Mouse (Mus musculus): Measurements from ENCODE around the gene Capn12.
"Not testable (repeated sequence)": the region's sequence is repeated elsewhere in the genome, so short reads cannot be mapped to it uniquely, and the experiment has no call there.

Gene Capn12

DNA sequence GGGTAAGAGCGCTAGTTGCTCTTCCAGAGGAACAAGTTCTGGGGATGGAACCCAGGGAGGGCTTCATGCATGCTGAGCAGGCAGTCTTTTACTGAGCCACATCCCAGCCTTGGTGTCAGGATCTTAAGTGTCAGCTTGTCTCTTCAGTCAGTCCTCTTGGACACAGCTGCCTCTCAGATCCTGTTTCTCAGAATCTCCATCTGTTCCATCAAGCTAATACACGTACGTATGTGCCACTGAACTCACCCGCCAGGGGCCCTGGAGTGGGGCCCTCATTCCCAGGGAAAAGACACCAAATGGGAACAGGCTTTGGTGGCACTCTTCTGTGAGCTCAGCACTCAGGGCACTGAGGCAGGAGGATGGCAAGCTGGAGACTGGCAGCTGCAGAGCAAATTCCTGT, 3.4 kb upstream of the Capn12 start:
- no peak for DNase-seq (ENCODE audit: low spot score in 2 of 2)

DNA sequence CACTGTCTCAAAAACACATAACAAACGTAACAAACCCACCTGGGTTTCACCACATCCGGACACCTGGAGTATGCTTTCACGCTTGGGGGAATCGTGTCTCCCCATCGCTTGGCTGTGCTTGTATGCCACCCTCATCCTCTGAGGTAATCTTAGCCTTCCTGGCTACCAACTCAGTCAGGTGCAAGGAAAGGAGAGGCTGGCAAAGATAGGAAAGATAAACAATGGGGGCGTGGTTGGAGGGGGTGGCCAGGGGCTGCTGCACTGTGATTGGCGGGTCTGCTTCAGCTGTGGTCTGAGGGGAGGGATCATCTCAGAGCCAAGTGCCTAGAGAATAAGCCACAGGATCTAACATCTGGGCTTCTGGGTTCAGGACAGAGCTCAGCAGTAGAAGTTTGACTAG, 1.6 kb upstream of the Capn12 start:
- DNase-seq (ENCODE audit: low spot score in 2 of 2), result no peak

DNA sequence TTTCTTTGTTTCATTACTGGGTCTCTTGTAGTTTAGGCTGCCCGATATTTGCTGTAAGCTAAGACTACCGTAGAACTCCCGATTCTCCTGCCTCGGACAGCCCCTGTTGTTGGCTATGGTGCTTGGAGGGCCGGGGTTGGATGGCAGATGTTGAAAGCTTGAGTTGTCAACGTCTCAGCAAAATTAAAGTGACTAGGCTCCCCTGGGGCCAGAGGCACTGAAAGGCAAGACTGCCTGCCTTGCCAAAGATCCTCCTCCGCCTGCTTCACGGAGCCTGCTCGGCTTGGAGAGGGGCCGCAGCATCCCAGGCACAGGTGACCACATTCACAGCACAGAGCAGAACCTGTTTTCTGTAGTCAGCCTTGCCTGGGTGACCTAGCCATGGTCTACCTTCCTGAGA, 668 bp upstream of the Capn12 start:
- DNase-seq (ENCODE audit: low spot score in 2 of 2), result no peak

DNA sequence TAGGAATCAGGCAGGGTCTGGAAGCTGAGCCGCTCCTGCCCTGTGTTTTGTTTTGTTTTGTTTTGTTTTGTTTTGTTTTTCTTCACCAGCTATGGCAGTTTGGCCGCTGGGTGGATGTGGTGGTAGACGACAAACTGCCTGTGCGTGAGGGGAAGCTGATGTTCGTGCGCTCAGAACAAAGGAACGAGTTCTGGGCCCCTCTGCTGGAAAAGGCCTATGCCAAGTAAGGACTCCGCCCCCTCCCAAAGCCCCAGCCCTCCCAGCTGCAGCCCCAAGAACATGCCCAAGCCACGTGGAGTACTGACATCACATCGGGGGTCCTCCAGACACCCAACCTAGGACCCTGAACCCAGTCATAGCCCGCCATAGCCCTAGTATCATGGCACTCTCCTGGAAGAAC, 1.8 kb downstream of the Capn12 start:
- DNase-seq (ENCODE audit: low spot score in 2 of 2), result no peak

DNA sequence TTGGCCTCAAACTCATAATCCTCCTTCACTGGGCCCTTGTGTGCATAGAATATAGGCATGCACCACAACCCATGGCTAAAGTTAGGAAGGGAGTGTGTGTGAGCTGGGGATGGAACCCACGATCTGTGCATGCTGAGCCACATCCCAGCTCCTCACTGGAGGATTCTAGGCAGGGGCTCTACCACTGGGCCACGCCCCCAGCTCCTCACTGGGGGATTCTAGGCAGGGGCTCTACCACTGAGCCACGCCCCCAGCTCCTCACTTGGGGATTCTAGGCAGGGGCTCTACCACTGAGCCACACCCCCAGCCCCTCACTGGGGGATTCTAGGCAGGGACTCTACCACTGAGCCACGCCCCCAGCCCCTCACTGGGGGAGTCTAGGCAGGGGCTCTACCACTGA, 2.5 kb downstream of the Capn12 start:
- not testable (repeated sequence) for DNase-seq (ENCODE audit: low spot score in 2 of 2)

DNA sequence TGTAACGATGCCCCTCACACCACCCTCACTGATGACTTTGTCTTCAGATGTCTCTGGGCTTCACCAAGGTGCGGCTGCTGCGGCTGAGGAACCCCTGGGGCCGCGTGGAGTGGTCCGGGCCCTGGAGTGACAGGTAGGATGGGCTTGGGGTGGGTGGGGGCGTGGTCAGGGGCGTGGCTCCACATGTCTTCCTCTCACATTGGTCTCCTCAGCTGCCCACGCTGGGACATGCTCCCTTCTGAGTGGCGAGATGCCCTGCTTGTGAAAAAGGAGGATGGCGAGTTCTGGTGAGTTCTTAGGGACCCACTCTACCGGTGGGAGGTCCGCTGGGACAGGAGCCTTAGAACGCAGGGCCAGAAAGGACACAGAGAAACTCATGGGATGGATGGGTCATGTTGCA, 5.3 kb downstream of the Capn12 start:
- DNase-seq (ENCODE audit: low spot score in 2 of 2), result no peak

DNA sequence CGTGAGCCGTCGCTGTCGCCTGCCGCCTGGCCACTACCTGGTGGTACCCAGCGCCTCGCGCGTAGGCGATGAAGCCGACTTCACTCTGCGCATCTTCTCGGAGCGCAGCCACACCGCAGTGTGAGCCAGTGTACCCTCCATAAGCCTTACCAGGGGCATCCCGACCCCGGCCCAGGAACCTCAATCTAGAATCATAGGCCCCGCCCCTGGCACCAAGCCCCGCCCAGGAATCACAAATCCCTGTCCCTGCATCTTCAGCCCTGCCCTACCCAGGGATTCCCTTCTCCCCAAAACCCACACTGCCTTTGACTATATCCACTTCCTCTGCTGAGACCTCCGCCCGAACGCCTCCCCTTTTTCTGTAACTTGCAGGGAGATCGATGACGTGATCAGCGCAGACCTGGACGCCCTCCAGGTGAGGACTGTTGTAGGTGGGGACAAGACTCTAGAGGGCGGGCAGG, 7.5 kb downstream of the Capn12 start:
- DNase-seq (ENCODE audit: low spot score in 2 of 2), result no peak

DNA sequence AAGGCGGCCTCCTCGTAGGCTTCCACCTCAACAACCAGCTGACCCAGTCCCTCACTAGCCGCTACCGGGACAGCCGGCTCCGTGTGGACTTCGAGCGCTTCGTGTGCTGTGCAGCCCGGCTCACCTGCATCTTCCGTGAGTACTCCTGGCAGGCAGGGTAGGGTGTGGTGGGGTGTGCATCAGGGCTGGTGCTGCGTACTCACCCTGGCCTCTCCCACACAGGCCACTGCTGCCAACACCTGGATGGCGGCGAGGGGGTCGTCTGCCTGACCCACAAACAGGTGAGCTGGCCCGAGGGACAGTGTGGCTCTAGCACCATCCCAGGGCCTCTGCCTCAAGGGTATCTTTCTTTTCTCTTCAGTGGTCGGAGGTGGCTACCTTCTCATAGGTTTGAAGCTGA, 11.4 kb downstream of the Capn12 start:
- DNase-seq (ENCODE audit: low spot score in 2 of 2), result no peak

DNA sequence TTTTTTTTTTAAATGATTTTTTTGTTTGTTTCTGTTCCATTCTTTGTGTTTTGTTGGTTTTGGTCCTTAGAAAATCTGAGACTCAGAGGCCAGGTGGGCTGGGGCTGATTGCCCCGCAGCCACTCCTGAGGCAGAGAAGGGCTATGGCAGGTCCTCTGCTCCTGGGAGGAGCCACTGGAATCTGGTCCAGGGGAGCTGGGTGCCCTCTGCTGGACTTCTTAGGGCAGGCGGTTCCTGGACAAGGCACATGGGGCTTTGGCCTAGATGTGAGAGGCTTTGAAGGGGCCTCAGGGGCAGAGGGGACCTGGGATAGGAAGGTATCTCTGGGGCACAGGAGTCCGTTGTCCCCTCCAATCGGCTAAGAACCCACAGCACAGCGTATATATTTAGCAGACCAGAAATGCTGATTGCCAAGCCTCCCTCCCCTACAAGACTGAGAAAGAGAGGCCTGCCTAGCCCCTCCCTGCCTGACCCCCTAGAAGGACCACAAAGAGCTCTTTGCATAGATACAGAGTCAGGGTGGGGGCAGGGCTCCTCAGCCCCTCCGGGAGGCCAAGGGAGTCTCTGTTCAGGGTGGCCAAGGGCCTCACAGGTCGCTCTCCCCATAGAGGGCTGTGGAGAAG, 12.5 kb downstream of the Capn12 start:
- no peak for DNase-seq (ENCODE audit: low spot score in 2 of 2)

DNA sequence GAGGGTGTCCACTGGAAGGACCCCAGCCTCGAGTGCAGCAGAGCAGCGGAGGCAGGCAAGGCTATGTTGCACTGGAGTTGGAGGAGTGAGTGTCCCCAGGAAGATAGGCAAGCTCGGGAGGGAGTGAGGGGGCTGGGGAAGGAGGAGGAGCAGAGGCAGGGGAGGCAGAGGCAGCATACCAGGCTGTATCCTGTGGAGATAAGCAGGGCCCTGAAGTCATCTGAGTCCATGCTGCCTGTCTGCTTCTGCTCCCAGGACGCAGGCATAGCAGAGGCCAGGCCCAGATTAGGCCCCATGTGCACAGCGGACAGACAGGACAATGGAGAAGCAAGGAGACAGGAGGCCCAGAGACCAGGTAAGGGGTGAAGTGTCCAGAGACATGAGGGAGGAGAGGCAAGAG, 13.7 kb downstream of the Capn12 start:
- no peak for DNase-seq (ENCODE audit: low spot score in 2 of 2)

DNA sequence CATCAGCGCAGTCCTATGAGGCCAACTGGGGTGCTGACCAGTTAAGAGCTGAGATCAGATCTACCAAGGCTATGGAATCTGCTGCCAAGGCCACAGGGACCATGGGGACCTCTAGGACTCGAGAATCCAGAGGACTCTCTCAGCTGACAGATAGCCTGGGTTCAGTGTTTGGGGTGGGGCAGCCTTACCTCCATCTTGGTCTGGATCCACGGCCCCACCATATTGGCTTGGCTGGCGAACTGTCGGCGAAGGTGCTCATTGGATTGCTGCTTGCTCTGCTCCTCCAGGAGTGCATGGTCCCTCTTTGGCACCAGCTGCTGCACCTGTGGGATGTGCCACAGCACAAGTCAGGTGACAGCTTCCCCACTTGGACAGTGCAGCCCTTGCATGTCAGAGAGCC, 16.4 kb downstream of the Capn12 start:
- DNase-seq (ENCODE audit: low spot score in 2 of 2), result no peak

DNA sequence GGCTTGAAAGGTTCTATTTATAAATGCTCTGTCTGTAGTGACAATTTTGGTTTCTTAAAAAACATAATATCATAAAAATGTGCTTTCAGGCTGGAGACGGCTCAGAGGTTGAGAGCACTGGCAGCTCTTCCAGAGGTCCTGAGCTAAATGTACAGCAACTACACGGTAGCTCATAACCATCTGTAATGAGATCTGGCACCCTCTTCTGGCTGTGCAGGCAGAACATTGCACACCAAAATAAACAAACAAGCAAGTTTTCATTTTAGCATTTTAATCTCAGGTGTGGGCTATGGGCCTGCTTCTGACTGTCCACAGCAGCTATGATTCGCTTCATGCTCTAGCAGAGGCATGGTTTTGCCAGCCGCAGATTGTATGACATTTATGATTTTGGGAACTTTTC, 18.8 kb downstream of the Capn12 start:
- DNase-seq (ENCODE audit: low spot score in 2 of 2), result no peak

DNA sequence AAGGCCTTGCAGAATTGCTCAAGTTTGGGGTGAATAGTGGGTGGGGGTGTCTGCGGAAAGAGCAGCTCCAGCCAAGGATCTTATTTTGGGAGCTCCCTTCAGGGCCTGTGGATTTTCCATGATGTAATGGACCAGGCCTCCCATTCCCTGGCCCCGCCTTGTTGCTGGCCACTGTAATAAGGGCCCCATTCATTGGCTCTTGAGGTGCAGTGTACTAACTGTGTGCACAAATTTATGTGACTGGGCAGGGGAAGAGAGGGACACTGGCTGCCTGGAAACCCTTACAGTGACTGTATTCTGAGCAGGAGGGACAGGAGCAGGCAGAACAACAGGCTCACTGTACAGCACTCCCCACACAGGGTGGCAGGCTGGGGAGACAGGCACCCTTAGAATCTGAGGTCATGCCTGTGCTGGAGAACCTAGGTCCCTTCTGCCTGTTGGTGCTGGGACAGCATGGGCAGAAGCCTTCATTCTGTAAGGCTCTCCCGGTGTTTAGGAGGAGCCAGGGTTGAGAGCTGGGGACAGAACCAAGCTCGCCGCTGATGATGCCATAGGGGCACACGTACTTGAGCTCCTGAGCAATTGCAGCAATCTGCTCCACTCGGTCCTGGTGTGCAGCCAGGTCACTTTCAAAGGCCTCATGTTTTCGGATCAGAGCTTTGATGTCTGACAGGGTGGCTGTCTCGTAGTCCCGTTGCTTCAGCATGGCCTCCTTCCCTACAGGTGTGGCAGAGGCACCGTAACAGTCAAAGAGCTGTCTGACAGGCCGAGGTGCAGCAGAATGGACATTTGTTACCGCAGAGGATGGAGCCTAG, 20.3 kb downstream of the Capn12 start:
- no peak for DNase-seq (ENCODE audit: low spot score in 2 of 2)

DNA sequence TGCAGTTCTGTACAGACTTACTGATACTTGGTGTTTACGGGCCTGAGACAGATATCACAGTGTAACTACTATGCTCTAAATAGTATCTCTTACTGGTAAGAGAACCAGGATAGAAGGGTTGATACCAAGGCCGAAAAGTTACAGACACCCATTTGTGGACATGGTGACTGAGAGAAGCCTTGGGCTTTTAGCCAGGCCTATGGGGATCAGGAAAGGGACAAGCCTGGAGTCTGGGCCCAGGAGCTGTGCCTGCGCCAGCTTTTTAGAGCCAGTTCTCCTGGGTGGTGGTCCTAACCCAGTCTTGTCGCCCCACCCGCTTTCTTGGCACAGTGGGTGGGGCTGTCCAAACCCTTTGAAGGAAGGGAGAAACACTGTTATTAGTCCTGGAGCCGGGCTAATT, 21.0 kb downstream of the Capn12 start:
- DNase-seq (ENCODE audit: low spot score in 2 of 2), result no peak

DNA sequence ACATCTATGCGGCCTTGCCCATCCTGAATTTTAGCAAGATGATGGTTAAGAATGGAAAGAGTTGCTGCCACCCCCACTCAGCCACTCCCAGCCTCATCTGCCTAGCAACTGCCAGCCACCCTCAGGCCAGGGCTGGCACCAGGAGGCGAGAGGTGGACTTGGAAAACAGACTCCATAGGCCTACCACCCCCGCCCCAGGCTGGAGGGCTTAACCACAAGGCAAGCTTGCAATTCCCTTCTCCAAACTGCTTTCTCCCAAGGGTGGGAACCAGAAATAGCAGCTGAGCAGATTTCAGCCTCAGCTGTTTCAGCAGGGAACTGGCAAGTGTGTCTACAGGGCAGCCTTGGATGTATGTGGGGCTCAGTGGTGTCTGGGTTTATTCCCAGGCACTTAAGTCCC, 21.6 kb downstream of the Capn12 start:
- no peak for DNase-seq (ENCODE audit: low spot score in 2 of 2)

DNA sequence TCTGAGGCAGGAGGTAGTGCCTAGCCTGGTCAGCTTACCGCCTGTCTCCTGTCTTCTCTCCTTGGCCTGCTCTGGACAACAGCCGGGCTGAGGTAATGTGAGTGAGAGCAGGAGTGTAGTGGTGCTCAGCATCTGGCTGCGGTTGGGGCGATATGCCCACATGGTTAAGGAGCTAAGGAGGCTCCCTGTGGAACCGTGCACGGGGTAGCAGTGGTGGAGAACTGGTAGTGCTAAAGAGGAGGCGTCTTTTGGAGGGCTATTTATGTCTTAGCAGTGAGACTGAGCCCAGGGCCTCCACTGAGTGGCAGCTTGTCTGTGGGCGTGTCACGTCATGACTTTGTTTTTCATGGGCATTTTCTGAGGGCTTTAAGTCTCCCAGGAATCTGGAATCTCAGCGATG, 22.6 kb downstream of the Capn12 start:
- DNase-seq (ENCODE audit: low spot score in 2 of 2), result no peak

DNA sequence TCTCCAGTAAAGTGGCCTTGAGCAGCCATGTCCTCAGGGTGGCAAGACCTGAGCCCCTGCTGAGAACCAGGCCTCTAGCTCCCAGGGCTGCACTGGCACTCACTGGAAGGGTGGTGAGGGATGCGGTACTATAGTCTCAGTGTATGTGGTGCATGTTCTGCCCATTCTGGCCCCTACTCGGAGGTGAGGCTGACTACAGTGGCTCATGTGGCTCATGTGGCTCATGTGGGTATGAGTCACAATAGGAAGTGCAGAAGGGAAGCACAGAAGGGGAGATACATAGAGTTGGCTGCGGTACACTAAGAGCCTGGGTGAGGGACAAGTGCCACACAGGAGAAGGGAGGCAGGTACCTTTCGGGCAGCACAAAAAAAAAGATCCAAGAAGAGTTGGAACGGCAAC, 26.0 kb downstream of the Capn12 start:
- DNase-seq (ENCODE audit: low spot score in 2 of 2), result no peak

DNA sequence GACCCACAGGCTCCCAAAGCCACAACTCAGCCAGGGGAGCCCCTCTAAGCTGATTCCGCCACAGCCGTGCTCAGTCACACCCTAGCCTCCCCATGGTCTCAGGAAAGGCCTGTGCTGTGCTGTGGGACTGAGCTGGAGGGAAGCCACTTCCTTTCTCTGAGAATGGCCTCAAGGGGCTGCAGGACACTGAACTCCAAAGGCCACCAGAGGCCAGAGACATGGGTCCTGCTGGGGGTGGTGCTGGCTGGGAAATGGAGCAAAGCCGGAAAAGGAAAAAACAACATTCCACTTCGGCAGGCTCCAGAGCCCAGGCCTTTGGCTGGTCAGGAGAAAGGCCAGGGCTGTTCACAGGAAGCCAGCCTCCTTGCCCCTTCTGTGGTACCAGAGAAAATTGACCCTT, 30.4 kb downstream of the Capn12 start:
- DNase-seq (ENCODE audit: low spot score in 2 of 2), result no peak

DNA sequence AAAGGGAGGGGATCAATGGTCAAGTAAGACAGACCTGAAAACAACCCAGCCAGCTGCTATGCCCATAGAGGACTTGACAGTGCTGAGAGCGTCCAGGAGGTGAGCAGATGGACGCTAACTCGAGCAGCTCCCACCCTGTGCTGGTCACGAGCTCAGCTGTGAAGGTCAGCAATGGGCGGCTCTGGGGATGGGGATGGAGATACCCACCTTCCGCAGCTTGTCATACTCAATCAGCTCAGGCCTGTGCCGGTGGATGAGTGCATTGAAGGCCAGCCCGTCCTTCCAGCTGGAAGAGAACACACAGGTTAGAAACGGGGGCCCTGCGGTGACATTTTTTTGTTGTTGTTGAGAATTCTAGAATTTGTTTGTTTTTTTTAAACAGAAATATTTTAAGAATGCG, 31.9 kb downstream of the Capn12 start:
- DNase-seq (ENCODE audit: low spot score in 2 of 2), result no peak

DNA sequence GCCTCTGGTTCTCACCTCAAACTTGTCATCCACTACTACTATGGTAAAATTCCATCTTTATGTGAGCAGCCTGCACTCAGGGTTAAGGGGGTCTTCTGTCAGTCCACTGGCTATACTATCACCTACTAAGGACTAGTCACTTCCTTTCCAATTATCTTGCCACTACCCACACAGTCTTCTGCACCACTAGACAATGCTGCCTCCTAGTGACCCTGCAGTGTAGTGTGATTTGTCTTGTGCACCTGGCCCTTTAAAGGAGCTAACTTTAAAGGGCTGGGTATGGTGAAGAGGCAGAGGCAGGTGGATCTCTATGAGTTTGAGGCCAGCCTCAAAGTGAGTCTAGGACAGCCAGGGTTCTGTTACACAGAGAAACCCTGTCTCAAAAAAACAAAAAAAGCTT, 35.3 kb downstream of the Capn12 start:
- DNase-seq (ENCODE audit: low spot score in 2 of 2), result no peak

DNA sequence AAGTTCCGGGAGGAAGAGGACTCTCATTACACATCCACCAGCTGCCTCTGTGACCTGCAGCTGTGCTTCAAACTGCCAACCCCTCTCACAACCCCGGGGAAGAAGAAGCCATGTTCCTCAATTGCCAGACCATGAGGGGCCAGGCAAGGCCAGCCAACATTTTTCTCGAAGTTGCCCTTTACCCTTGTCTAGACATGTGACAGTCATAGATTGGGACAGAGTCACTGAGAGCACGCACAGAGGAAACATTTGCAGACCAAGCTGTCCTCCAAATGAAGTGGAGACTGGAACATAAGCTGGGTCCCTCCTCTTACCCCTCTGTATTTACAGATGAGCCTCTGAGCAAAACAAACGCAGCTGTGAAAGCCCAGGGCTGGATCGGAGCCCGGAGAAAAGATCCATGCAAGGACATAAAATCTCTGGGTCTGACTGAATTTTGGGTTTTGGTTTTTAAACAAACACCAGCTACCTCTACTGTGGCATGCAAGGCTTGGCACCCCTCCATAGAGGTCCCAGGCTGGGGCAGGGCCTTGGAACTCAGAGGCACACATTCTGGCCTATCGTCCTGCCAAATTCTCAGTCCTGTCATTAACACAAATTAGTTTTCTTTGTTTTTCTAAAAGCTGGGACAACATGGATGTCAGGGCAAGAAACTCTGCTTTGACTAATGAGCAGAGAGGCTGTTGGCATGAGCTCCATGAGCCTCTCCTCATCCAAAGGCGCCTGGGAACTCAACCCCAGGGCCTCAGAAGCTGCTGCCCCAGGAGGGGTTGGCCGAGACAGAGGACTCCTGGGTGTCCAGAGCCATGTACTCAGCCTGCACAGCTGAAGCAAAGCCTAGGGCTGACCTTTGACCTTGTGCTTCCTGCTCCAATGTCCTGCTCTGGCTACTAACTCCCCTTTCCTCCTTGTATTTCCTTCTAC, 36.5 kb downstream of the Capn12 start:
- no peak for DNase-seq (ENCODE audit: low spot score in 2 of 2)

DNA sequence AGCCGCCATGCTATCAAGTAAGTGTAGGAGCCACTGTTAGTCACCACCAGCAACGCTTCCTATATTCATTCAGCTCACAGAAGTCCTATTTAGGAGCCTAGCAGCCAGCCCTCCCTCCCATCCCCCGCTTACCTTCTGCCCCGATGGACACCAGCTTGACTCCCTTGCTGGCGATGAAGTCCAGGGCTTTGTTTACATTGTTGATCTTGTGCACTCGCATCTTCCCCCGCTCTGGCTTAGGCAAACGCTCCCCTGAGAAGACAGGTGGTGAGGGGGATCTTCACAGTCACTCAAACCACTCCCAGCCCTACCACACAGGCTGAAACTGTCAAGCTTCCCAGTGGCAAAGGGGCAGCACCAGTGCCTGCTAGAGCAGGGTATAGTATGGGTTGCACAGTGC, 37.3 kb downstream of the Capn12 start:
- no peak for DNase-seq (ENCODE audit: low spot score in 2 of 2)

DNA sequence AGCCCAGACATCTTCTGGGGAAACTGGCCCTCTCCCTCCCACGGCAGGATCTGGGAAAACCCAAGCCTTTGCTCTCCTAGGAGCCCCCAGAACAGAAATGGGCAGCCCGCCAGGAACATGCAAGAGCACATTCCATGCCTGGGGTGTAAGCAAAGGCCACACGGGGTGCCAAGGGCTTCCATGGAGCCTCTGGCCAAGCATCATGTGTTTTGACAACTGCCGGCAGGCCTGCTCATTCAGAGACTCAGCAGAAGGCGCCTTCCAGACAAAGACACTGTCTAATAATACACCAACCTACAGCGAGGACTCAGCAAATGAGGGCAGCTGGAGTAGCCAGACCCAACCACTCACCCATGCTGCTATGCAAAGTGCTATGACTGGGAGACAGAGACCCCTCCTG, 38.6 kb downstream of the Capn12 start:
- no peak for DNase-seq (ENCODE audit: low spot score in 2 of 2)
